Mouse (Mus musculus) hindbrain, embryonic 15.5 days (tissue): ENCODE data around the gene Klk4. TPM values are rescaled to one million over a fixed set of nuclear protein-coding genes. Genes with fewer than 3 reads are reported as not detected.

Experiments used
- ATAC-seq: fragments of 200-750 bp; cut with Nextera tagmentation; 2 replicates; pipeline ENCODE4 v1.8.0; 2017; ENCODE audit warnings: low read depth, moderate number of reproducible peaks, moderate TSS enrichment; ENCODE audit not compliant: low FRiP score
- H3K27ac ChIP-seq: fragments of 300-500 bp; sonication (generic); replicated peaks from 2 replicates; pipeline ENCODE4 v1.5.1; 2015; ENCODE audit warnings: mild to moderate bottlenecking, inconsistent platforms
- H3K27me3 ChIP-seq: fragments of 300-500 bp; sonication (generic); 2 replicates; pipeline ENCODE4 v1.6.1; 2015; ENCODE audit warnings: control low read depth, inconsistent platforms
- H3K36me3 ChIP-seq: fragments of 300-500 bp; sonication (generic); 2 replicates; pipeline ENCODE4 v1.6.1; 2015; ENCODE audit warnings: control low read depth, inconsistent platforms
- H3K4me1 ChIP-seq: fragments of 300-500 bp; sonication (generic); replicated peaks from 2 replicates; pipeline ENCODE4 v1.6.1; 2015; ENCODE audit warnings: control low read depth, inconsistent platforms
- H3K4me2 ChIP-seq: fragments of 300-500 bp; sonication (generic); 2 replicates; pipeline ENCODE4 v1.6.1; 2015; ENCODE audit warnings: moderate library complexity, mild to moderate bottlenecking, inconsistent platforms
- H3K4me3 ChIP-seq: fragments of 300-500 bp; sonication (generic); 2 replicates; pipeline ENCODE4 v1.5.1; 2015; ENCODE audit warnings: mild to moderate bottlenecking, inconsistent platforms
- H3K9ac ChIP-seq: fragments of 300-500 bp; sonication (generic); 2 replicates; pipeline ENCODE4 v1.6.1; 2015; ENCODE audit warnings: inconsistent platforms
- H3K9me3 ChIP-seq: fragments of 300-500 bp; sonication (generic); 2 replicates; pipeline ENCODE4 v1.6.1; 2016; ENCODE audit warnings: control low read depth, inconsistent platforms
- WGBS: fragments of 180-500 bp; shearing (Covaris S2); methylation state at CpG from one replicate; pipeline ENCODE4 v1.1.7; 2015; 5-methylcytosine and 5-hydroxymethylcytosine counted together
- polyA plus RNA-seq: library from polyadenylated mRNA; unstranded; fragments of >200 nt; fragmentation: Nextera tagmentation; extraction: Ambion mirVana; gene quantifications from 2 replicates; pipeline ENCODE4 v1.2.1, GENCODE M21; 2015

Gene Klk4
- 1.7 and 2.6 TPM in 2 replicates for polyA plus RNA-seq

DNA sequence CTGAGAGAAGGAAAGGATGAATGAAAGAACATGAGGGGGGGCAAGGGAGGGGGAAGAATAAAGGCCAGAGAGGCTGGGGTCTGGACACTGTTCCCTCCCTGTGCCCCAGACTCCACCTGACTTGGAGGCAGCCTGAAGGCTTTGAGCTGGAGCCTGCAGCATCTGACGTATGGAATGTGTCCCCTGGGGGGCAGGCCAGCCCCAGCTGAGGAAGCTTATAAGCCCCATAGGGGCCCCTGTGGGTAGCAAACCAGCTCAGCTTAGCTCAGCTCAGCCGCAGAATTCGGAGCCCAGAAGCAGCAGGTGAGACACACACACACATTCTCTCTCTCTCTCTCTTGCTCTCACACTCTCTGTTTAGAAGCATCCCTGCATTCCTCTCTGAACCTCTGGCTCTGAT, at the start of gene Klk4:
Gene Klk4 (plus strand): TSS at position 249 of the 400 bp plus-strand sequence.
- 14% methylated on average over 3 of the region's 3 CpGs for WGBS
- H3K27ac ChIP-seq, result no peak within 1 kb of the TSS
- H3K36me3 ChIP-seq, result no peaks in the 10 kb centered on the region
- H3K4me3 ChIP-seq, result no peak within 1 kb of the TSS
- H3K4me2 ChIP-seq, result no peak within 1 kb of the TSS
- no peak within 1 kb of the TSS for H3K9ac ChIP-seq
- H3K9me3 ChIP-seq, result no peaks in the 10 kb centered on the region
- ATAC-seq, result no peak
- no peaks in the 10 kb centered on the region for H3K27me3 ChIP-seq
- H3K4me1 ChIP-seq, result no peaks in the 10 kb centered on the region

DNA sequence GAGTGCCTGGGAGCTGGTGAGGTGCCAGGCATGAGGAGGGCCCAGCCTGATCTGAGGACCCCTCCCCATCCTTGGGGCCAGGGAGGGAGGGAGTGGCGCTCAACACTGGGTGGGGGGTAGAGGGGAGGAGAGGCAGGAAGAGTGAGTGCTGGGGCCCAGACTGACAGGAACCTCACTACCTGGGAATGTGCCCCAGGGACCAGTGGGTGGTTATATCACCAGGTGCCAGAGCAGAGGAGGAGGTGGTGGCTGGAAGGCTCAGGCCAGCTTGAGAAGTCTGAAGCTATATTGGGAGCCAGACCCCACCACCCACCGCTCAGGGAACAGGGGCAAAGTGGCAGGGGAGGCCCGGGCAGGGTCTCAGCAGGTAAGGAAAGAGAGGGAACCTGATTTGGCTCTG, 39.3 kb upstream of the Klk4 start, which contains the start of gene Klk5:
Gene Klk5 (plus strand): TSS at position 271 of the 400 bp plus-strand sequence.
- Histone ChIP-seq H3K4me3 (no peak within 1 kb of the TSS), H3K27ac (no peak within 1 kb of the TSS), H3K4me1 (no peaks in the 10 kb centered on the region), H3K36me3 (no peaks in the 10 kb centered on the region), H3K27me3 (no peaks in the 10 kb centered on the region), H3K9me3 (no peaks in the 10 kb centered on the region), H3K4me2 (no peak within 1 kb of the TSS), H3K9ac (no peak within 1 kb of the TSS)
- 58% methylated on average over 3 of the region's 3 CpGs for WGBS
- no peak for ATAC-seq

DNA sequence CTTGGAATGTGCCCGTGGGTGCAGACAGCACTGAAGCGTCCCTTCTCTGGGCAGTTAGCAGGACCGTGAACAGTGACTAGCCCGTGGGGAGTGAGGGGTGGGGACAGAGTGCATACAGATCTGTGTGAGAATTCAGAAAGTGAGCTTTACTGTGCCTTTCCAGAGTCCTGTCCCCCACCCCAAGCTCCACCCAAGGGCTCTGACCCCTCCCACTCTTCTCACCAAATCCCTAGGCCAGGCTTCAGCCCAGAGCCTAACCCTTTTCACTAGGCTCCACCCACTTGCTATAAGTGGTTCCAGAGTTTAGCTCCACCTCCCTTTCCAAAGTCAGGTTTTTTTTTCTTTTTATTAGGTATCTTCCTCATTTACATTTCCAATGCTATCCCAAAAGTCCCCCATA, 37.2 kb upstream of the Klk4 start:
- Histone ChIP-seq H3K4me2 (no peak overlapping the region), H3K27ac (no peak overlapping the region), H3K36me3 (no peaks in the 10 kb centered on the region), H3K4me1 (no peaks in the 10 kb centered on the region), H3K4me3 (no peak overlapping the region), H3K27me3 (no peaks in the 10 kb centered on the region), H3K9me3 (no peaks in the 10 kb centered on the region), H3K9ac (no peak overlapping the region)
- WGBS, result 90% methylated on average over 4 of the region's 4 CpGs
- no peak for ATAC-seq

DNA sequence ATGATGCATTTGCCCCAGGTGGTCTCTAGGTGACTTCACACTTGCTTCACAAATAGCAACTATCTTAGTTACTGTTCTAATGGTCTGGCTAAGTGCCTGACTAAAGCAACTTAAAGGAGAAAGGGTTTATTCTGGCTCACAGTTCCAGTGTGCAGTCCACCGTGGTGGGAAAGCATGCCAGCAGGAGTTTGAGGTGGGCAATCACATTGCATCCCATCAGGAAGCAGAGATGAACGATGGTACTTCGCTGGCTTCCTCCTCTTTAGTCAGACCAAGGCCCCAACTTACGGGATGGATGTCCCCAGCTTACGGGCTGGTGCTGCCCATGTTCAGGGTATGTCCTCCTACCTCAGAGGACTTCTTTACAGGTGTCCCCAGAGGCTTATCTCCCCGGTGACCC, 29.3 kb upstream of the Klk4 start:
- whole genome bisulfite sequencing, result 94% methylated on average over 6 of the region's 6 CpGs
- Histone ChIP-seq H3K9ac (no peak overlapping the region), H3K4me1 (no peaks in the 10 kb centered on the region), H3K4me2 (no peak overlapping the region), H3K27ac (no peak overlapping the region), H3K36me3 (no peaks in the 10 kb centered on the region), H3K9me3 (no peaks in the 10 kb centered on the region), H3K4me3 (no peak overlapping the region), H3K27me3 (no peaks in the 10 kb centered on the region)
- ATAC-seq, result no peak

DNA sequence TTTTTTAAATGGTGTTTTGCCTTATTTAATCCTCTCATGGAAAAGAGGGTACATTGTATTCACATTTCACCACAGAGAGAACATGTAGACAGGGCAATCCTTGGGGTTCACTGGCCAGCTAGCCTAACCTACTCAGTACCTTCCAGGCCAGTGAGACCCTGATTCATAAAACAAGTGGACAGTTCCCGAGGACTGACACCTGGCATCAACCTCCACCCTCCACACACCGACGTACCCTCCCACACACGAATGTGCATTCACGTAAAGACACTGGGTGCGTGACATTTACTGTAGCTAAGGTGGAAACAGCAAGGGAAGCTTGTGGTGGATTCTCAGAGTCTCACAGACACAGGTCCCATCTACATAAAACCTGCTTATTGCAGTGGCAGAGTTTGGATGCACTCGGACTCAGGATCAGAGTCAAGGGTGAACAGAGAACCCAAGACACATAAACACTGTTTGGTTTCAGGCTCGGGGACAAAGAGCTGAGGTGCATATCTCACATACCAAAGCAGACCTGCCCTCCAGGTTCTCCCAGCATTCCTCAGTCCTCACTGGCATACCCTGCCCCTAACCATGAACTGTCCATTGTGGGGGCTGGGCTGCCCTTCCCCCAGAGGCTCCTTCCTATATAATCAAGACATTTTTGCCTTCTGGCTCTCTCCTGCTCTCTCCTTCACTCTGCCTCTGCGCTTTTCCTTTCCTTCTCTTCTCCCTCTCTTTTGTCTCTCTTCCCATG, 26.1 kb upstream of the Klk4 start:
- H3K4me3 ChIP-seq, result no peak overlapping the region
- H3K4me2 ChIP-seq, result no peak overlapping the region
- WGBS, result 84% methylated on average over 9 of the region's 9 CpGs
- ATAC-seq, result no peak
- H3K9me3 ChIP-seq, result no peaks in the 10 kb centered on the region
- H3K4me1 ChIP-seq, result no peaks in the 10 kb centered on the region
- no peaks in the 10 kb centered on the region for H3K27me3 ChIP-seq
- H3K27ac ChIP-seq, result no peak overlapping the region
- H3K9ac ChIP-seq, result no peak overlapping the region
- H3K36me3 ChIP-seq, result no peaks in the 10 kb centered on the region

DNA sequence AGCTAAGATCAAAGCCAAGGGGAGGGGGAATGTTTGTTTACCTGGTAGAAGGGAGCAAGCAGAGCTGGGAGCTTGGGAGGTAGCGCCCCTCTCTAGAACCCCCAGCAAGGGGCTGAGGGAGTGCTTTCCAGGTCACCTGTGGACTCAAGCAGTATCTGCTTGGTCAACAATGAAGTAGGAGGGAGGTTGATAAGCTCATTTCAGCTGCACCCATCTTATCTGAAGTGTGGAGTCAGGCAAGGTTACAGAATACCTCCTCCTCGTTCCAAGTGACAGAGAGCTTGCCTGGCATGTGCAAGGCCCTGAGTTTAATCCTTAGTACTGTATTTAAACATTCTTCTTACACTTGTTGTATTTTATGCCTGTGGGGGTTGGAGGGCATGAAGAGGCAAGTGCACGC, 25.3 kb upstream of the Klk4 start:
- Histone ChIP-seq H3K9ac (no peak overlapping the region), H3K27me3 (no peaks in the 10 kb centered on the region), H3K27ac (no peak overlapping the region), H3K4me1 (no peaks in the 10 kb centered on the region), H3K9me3 (no peaks in the 10 kb centered on the region), H3K36me3 (no peaks in the 10 kb centered on the region), H3K4me2 (no peak overlapping the region), H3K4me3 (no peak overlapping the region)
- ATAC-seq, result no peak
- 81% methylated on average over 3 of the region's 3 CpGs for WGBS

DNA sequence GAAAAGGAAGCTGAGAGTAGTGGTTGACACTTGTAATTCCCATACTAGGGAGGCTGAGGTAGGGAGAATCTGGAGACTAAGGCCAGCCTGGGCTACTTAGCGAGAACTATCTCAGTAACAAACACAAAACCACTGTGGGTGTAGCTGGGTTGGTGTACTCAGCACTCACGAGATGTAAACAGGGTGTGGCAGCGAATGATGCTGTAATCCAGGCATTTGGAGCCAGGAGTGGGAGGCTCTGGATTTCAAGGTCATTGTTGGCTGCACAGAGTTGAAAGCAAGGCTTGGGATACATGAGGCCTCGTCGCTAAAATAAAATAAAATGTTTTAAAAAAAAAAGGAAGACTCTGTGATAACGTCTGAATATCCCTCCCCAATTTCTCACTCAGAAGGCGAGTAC, 24.7 kb upstream of the Klk4 start:
- H3K4me3 ChIP-seq, result no peak overlapping the region
- no peaks in the 10 kb centered on the region for H3K36me3 ChIP-seq
- no peaks in the 10 kb centered on the region for H3K4me1 ChIP-seq
- H3K27me3 ChIP-seq, result no peaks in the 10 kb centered on the region
- no peak for ATAC-seq
- 91% methylated on average over 7 of the region's 7 CpGs for WGBS
- H3K4me2 ChIP-seq, result no peak overlapping the region
- no peak overlapping the region for H3K27ac ChIP-seq
- no peaks in the 10 kb centered on the region for H3K9me3 ChIP-seq
- no peak overlapping the region for H3K9ac ChIP-seq

DNA sequence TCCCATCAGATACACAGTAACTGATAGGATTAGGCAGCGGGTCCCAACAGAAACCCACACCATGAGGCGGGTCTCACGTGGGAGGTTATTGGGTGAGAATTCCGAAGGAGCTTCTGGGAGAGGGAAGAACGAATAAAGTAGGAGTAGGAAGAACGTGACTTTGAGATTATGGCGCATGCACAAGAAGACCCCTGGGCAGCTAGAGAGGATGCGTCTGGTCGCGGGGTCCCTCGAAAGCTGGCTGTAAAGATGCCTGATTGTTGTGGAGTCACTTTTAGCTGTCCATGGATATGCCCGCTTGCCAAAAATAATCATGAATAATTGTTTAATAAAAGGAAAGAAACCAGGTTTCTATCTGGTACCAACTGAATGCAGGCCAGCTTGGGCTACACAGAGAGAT, 23.5 kb upstream of the Klk4 start:
- Histone ChIP-seq H3K27ac (no peak overlapping the region), H3K9ac (no peak overlapping the region), H3K36me3 (no peaks in the 10 kb centered on the region), H3K4me1 (no peaks in the 10 kb centered on the region), H3K4me2 (no peak overlapping the region), H3K9me3 (no peaks in the 10 kb centered on the region), H3K4me3 (no peak overlapping the region), H3K27me3 (no peaks in the 10 kb centered on the region)
- WGBS, result 95% methylated on average over 12 of the region's 12 CpGs
- no peak for ATAC-seq

DNA sequence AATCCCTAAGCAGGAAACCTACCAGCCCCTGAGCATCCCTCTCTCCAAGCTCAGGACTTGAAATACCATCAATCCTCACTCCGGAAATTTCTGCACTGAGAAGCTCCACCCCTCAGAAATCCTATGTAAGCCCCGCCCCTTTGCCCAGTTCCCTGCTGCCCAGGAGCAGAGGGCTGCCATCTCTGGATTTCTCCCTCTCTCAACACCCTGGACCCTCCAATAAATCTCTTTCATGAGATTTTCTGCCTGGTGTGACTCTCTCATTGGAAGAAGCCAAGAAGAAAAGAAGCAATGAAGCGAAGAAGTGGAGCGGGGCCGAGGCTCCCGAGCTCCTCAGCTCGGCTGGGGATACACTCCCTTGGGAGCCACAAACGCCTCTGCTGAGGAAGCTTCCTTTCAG, 20.5 kb upstream of the Klk4 start:
- Histone ChIP-seq H3K4me1 (no peaks in the 10 kb centered on the region), H3K9ac (no peak overlapping the region), H3K4me3 (no peak overlapping the region), H3K27ac (no peak overlapping the region), H3K27me3 (no peaks in the 10 kb centered on the region), H3K36me3 (no peaks in the 10 kb centered on the region), H3K4me2 (peak overlapping the region; percentile 22; the same call in 1 of the 2 replicates), H3K9me3 (no peaks in the 10 kb centered on the region)
- ATAC-seq, result no peak
- 33% methylated on average over 8 of the region's 8 CpGs for WGBS

DNA sequence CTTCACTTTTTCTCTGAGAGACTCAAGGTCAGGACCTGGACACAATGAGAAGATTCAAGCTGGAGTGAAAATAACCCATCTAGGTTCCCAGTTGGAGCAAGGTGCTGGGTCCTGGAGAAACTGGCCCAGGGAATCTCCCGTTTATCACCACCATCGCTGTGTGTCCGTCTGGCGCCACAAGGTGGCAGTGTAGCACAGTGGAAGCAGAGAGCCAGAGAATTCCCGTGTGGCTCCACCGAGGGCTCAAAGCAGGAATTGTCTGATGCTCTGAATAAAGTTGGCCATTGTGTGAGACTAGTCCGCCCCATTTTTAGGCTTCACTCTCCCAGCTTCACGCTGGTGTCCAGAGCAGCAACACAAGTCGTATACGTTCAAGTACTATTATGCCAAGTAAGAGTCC, 7.7 kb upstream of the Klk4 start:
- ATAC-seq, result peak; percentile 68
- no peaks in the 10 kb centered on the region for H3K27me3 ChIP-seq
- no peaks in the 10 kb centered on the region for H3K9me3 ChIP-seq
- no peak overlapping the region for H3K9ac ChIP-seq
- H3K4me2 ChIP-seq, result no peak overlapping the region
- no peak overlapping the region for H3K4me3 ChIP-seq
- no peaks in the 10 kb centered on the region for H3K4me1 ChIP-seq
- no peak overlapping the region for H3K27ac ChIP-seq
- 7% methylated on average over 10 of the region's 10 CpGs for WGBS
- no peaks in the 10 kb centered on the region for H3K36me3 ChIP-seq

DNA sequence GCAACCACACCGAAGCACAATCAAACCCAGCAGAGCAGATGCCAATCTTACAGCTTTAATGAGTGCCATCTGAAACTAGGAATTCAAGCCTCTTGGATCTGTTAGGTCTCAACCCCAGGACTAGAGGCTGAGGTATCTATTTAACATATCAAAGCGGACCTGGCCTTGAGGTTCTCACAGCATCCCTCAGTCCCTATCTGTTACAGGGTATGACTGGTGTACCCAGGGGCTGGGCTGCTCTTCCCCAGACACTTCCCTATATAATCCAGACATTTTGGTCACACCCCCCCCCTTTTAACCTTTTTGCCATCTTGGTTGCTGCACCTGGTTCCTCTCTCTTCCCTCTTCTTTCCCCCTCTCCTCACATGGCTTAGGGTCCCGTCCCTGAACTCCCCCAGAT, 7.3 kb upstream of the Klk4 start:
- 76% methylated on average over 3 of the region's 3 CpGs for WGBS
- Histone ChIP-seq H3K36me3 (no peaks in the 10 kb centered on the region), H3K4me3 (no peak overlapping the region), H3K27ac (no peak overlapping the region), H3K4me1 (no peaks in the 10 kb centered on the region), H3K9ac (no peak overlapping the region), H3K9me3 (no peaks in the 10 kb centered on the region), H3K27me3 (no peaks in the 10 kb centered on the region), H3K4me2 (no peak overlapping the region)
- ATAC-seq, result no peak

DNA sequence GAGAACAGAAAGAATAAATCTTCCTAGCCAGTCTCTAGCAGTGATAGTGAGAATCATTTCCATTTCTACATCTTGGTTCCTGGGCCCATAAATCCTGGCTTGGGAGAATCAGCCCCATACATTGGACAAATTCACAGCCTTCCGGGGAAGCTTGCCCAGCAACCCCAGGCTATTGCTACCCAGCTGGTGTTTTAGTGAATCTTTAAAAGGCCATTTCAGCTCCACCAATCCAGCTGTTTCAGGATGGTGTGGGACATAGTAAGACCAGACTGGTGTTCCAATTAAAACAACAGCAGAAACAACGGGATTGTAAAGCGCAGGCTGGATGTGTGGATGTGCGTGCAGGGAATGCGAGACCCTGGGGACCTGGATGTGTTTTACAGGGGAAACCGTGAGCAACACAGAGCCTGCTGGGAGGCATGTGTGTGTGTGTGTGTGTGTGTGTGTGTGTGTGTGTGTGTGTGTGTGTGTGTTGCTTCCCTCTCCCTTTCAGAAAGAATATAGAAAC, 6.0 kb upstream of the Klk4 start:
- H3K4me3 ChIP-seq, result no peak overlapping the region
- H3K27me3 ChIP-seq, result no peaks in the 10 kb centered on the region
- H3K4me2 ChIP-seq, result no peak overlapping the region
- 70% methylated on average over 6 of the region's 6 CpGs for WGBS
- H3K27ac ChIP-seq, result no peak overlapping the region
- H3K9me3 ChIP-seq, result no peaks in the 10 kb centered on the region
- no peak for ATAC-seq
- no peaks in the 10 kb centered on the region for H3K4me1 ChIP-seq
- no peaks in the 10 kb centered on the region for H3K36me3 ChIP-seq
- no peak overlapping the region for H3K9ac ChIP-seq

DNA sequence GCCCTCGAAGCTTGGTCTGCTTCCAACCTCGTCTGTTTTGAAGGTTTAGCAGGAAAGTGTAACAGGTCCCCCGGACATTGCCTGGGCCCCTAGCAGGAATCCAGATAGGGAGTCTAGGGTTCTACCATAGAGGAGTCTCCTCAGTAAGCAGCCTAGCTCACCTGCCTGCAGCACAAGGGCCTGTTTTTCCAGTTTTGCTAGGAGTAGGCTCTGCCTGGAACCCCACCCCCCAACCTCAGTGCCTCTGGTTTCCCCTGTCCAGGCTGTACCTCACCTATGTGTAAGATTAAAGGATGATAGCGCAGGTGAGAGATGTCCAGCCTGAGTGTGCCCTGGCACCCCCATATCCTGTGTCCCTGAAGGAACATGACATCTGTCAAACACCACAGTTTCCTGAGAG, 4.5 kb upstream of the Klk4 start:
- H3K9ac ChIP-seq, result no peak overlapping the region
- H3K4me2 ChIP-seq, result no peak overlapping the region
- H3K27me3 ChIP-seq, result no peaks in the 10 kb centered on the region
- H3K9me3 ChIP-seq, result no peaks in the 10 kb centered on the region
- no peak overlapping the region for H3K4me3 ChIP-seq
- no peaks in the 10 kb centered on the region for H3K36me3 ChIP-seq
- no peak overlapping the region for H3K27ac ChIP-seq
- no peak for ATAC-seq
- 80% methylated on average over 4 of the region's 4 CpGs for WGBS
- H3K4me1 ChIP-seq, result no peaks in the 10 kb centered on the region
